Mouse (Mus musculus) embryonic stem cell, embryonic (primary cell): Measurements from ENCODE around the gene Lpcat1.

Source experiments
- CTCF ChIA-PET, 4 experiments: fragments of 300-600 bp in 2 of 4; fragments of 350-600 bp in 2 of 4; sonication (Branson Sonifier 250); formaldehyde crosslinking; loops; one replicate each; lab custom pipeline; 2022; ENCODE audit warnings: inconsistent platforms in 2 of 4; lab: Charles Lee
- POLR2A ChIA-PET, 4 experiments: fragments of 300-600 bp in 2 of 4; fragments of 350-600 bp in 2 of 4; sonication (Branson Sonifier 250); formaldehyde crosslinking; loops; one replicate each; lab custom pipeline; 2022; ENCODE audit warnings: antibody characterized with exemption in 4 of 4, inconsistent platforms in 1 of 4; lab: Charles Lee

The Lpcat1 gene

GRCm38 (mm10) chr13:73441686-73442085 lies 25.3 kb upstream of the Lpcat1 start:
- CTCF ChIA-PET: interaction anchor here in 2 of 4 experiments (1.1 to 1.8 kb wide), 2 partner anchors 16 kb away, joined by 4 to 6 read pairs; no protein-coding TSS in a partner anchor
- POLR2A ChIA-PET: interaction anchor here in 2 of 4 experiments (0.9 to 1.2 kb wide), 2 partner anchors 16 to 31 kb away, joined by 3 read pairs; no protein-coding TSS in a partner anchor

GRCm38 (mm10) chr13:73442431-73442830 lies 24.6 kb upstream of the Lpcat1 start:
- POLR2A ChIA-PET: interaction anchor here in 1 of 4 experiments (0.9 kb wide), 1 partner anchor 15 kb away, joined by 3 read pairs; no protein-coding TSS in a partner anchor

GRCm38 (mm10) chr13:73443093-73443821 lies 23.7 kb upstream of the Lpcat1 start:
- CTCF ChIA-PET: interaction anchor here in 1 of 4 experiments (0.6 kb wide), 1 partner anchor 284 kb away, joined by 3 read pairs; no protein-coding TSS in a partner anchor
- POLR2A ChIA-PET: interaction anchor here in 1 of 4 experiments (0.5 kb wide), 1 partner anchor 17 kb away, joined by 3 read pairs; no protein-coding TSS in a partner anchor

More at GRCm38 (mm10) chr13:73442431-73442830, 24.6 kb upstream of the Lpcat1 start:
- CTCF ChIA-PET: interaction anchor here in 2 of 4 experiments (1.1 to 1.8 kb wide), 2 partner anchors 17 kb away, joined by 4 to 6 read pairs; no protein-coding TSS in a partner anchor

GRCm38 (mm10) chr13:73445087-73445486 lies 21.9 kb upstream of the Lpcat1 start:
- CTCF ChIA-PET: interaction anchor here in 1 of 4 experiments (1.2 kb wide), 1 partner anchor 19 kb away, joined by 3 read pairs; no protein-coding TSS in a partner anchor
- POLR2A ChIA-PET: interaction anchor here in 2 of 4 experiments (0.7 to 1.1 kb wide), 2 partner anchors 13 to 22 kb away, joined by 3 read pairs; partner anchors contain the start of gene Lpcat1 (in 1 of the 2)

GRCm38 (mm10) chr13:73446076-73446475 lies 20.9 kb upstream of the Lpcat1 start:
- ChIA-PET CTCF (no interaction called here), POLR2A (interaction anchor here in 1 of 4 experiments (0.6 kb wide), 1 partner anchor 99 kb away, joined by 4 read pairs; no protein-coding TSS in a partner anchor)

- POLR2A ChIA-PET: interaction anchor here in 2 of 4 experiments (0.6 to 1.0 kb wide), 3 partner anchors 12 to 100 kb away, joined by 3 to 4 read pairs (median 3); no protein-coding TSS in a partner anchor
- CTCF ChIA-PET: interaction anchor here in 1 of 4 experiments (0.9 kb wide), 1 partner anchor 21 kb away, joined by 3 read pairs; no protein-coding TSS in a partner anchor
Observed at GRCm38 (mm10) chr13:73446494-73446893, 20.5 kb upstream of the Lpcat1 start.

- CTCF ChIA-PET: interaction anchor here in 1 of 4 experiments (0.9 kb wide), 1 partner anchor 22 kb away, joined by 3 read pairs; no protein-coding TSS in a partner anchor
- POLR2A ChIA-PET: interaction anchor here in 1 of 4 experiments (0.8 to 1.0 kb wide), 2 partner anchors 12 to 50 kb away, joined by 3 read pairs; no protein-coding TSS in a partner anchor
Observed at GRCm38 (mm10) chr13:73446943-73447342, 20.1 kb upstream of the Lpcat1 start.

GRCm38 (mm10) chr13:73447478-73447877 lies 19.5 kb upstream of the Lpcat1 start:
- ChIA-PET CTCF (interaction anchor here in 1 of 4 experiments (0.9 to 1.3 kb wide), 2 partner anchors 22 to 29 kb away, joined by 3 to 4 read pairs; no protein-coding TSS in a partner anchor), POLR2A (interaction anchor here in 1 of 4 experiments (1.0 kb wide), 1 partner anchor 11 kb away, joined by 3 read pairs; no protein-coding TSS in a partner anchor)

GRCm38 (mm10) chr13:73448201-73448600 lies 18.8 kb upstream of the Lpcat1 start:
- ChIA-PET POLR2A (interaction anchor here in 1 of 4 experiments (1.3 kb wide), 1 partner anchor 19 kb away, joined by 5 read pairs; the partner anchor contains the start of gene Lpcat1), CTCF (interaction anchor here in 1 of 4 experiments (1.3 kb wide), 1 partner anchor 30 kb away, joined by 4 read pairs; no protein-coding TSS in a partner anchor)

GRCm38 (mm10) chr13:73448723-73449122 lies 18.3 kb upstream of the Lpcat1 start:
- ChIA-PET POLR2A (interaction anchor here in 2 of 4 experiments (1.2 to 1.3 kb wide), 2 partner anchors 17 to 18 kb away, joined by 3 to 5 read pairs; partner anchors contain the start of gene Lpcat1 (in 2 of the 2)), CTCF (interaction anchor here in 2 of 4 experiments (1.3 to 1.8 kb wide), 2 partner anchors 10 to 31 kb away, joined by 3 to 4 read pairs; no protein-coding TSS in a partner anchor)

- CTCF ChIA-PET: no interaction called here
- POLR2A ChIA-PET: interaction anchor here in 1 of 4 experiments (0.6 to 3.8 kb wide), 2 partner anchors 13 to 182 kb away, joined by 3 to 12 read pairs; partner anchors contain the start of gene Lpcat1
Observed at GRCm38 (mm10) chr13:73453503-73454217, 13.3 kb upstream of the Lpcat1 start.

GRCm38 (mm10) chr13:73455328-73455727 lies 11.7 kb upstream of the Lpcat1 start:
- CTCF ChIA-PET: no interaction called here
- POLR2A ChIA-PET: interaction anchor here in 1 of 4 experiments (3.8 kb wide), 1 partner anchor 11 kb away, joined by 12 read pairs; the partner anchor contains the start of gene Lpcat1

- ChIA-PET CTCF (interaction anchor here in 1 of 4 experiments (0.7 kb wide), 1 partner anchor 571 kb away, joined by 3 read pairs; no protein-coding TSS in a partner anchor), POLR2A (interaction anchor here in 3 of 4 experiments (0.7 to 3.2 kb wide), 16 partner anchors 9 to 325 kb away, joined by 3 to 25 read pairs (median 4); partner anchors contain the start of gene Lpcat1 (in 3 of the 3))
Observed at GRCm38 (mm10) chr13:73457301-73457700, 9.7 kb upstream of the Lpcat1 start.

- CTCF ChIA-PET: interaction anchor here in 1 of 4 experiments (0.7 kb wide), 1 partner anchor 570 kb away, joined by 3 read pairs; no protein-coding TSS in a partner anchor
- POLR2A ChIA-PET: interaction anchor here (0.6 to 3.2 kb wide), 20 partner anchors 9 to 169 kb away, joined by 3 to 25 read pairs (median 4); partner anchors contain the start of gene Lpcat1 (in 3 of the 4)
Observed at GRCm38 (mm10) chr13:73457741-73458140, 9.3 kb upstream of the Lpcat1 start.

- POLR2A ChIA-PET: interaction anchor here in 3 of 4 experiments (0.8 to 3.2 kb wide), 11 partner anchors 8 to 129 kb away, joined by 3 to 25 read pairs (median 5); partner anchors contain the start of gene Lpcat1 (in 3 of the 3)
- CTCF ChIA-PET: interaction anchor here in 1 of 4 experiments (0.7 to 1.3 kb wide), 2 partner anchors 9 to 20 kb away, joined by 3 read pairs; no protein-coding TSS in a partner anchor
Observed at GRCm38 (mm10) chr13:73458719-73459118, 8.3 kb upstream of the Lpcat1 start.

- CTCF ChIA-PET: interaction anchor here in 1 of 4 experiments (0.7 to 1.3 kb wide), 2 partner anchors 10 to 20 kb away, joined by 3 read pairs; no protein-coding TSS in a partner anchor
- POLR2A ChIA-PET: interaction anchor here in 2 of 4 experiments (0.7 to 3.2 kb wide), 9 partner anchors 7 to 130 kb away, joined by 3 to 25 read pairs (median 5); partner anchors contain the start of gene Lpcat1 (in 2 of the 2)
Observed at GRCm38 (mm10) chr13:73459189-73459850, 7.7 kb upstream of the Lpcat1 start.
